Mouse (Mus musculus) stomach, adult 2 months (tissue): Measurements from ENCODE around the gene Rmi1. TPM values are rescaled to one million over a fixed set of nuclear protein-coding genes. Genes with fewer than 3 reads are reported as not detected.

Experiments
- polyA plus RNA-seq: library from polyadenylated mRNA; depleted of rRNA; stranded (reverse); fragments of >200 nt; gene quantifications from 2 replicates; pipeline ENCODE4 v1.2.3, GENCODE M21; 2012; rRNA removed

Gene Rmi1
- 2.0 and 2.2 TPM in 2 replicates for polyA plus RNA-seq

GRCm38 (mm10) chr13:58402003-58402743 is at the start of gene Rmi1:
Gene Rmi1 (plus strand): TSS chr13:58402248.

GRCm38 (mm10) chr13:58358629-58359303 is 43.3 kb upstream of the Rmi1 start, which contains the start of gene Kif27:
Gene Kif27 (minus strand): TSS chr13:58359122.

GRCm38 (mm10) chr13:58384779-58385546 is 17.1 kb upstream of the Rmi1 start, which contains the start of gene 2210016F16Rik:
Gene 2210016F16Rik (minus strand): TSS chr13:58385225.

GRCm38 (mm10) chr13:58403243-58403642 is 1.2 kb downstream of the Rmi1 start, which contains the start of gene Hnrnpk:
Gene Hnrnpk (minus strand): TSS chr13:58403343.

Other genes starting within 250 kb of the Rmi1 start
- 4.0 and 5.5 TPM in 2 replicates for gene Idnk, start 244.6 kb upstream of the Rmi1 start, polyA plus RNA-seq
- 65.7 and 70.9 TPM in 2 replicates for gene Ubqln1, start 186.6 kb upstream of the Rmi1 start, polyA plus RNA-seq
- 2.0 and 2.1 TPM in 2 replicates for gene Gkap1, start 126.5 kb upstream of the Rmi1 start, polyA plus RNA-seq
- 0.01 TPM in 1 of 2 replicates, not detected in the other for gene Kif27, start 43.1 kb upstream of the Rmi1 start, polyA plus RNA-seq
- gene 2210016F16Rik, start 17.0 kb upstream of the Rmi1 start, polyA plus RNA-seq: 13.5 and 32.0 TPM in 2 replicates
- 58.0 and 69.0 TPM in 2 replicates for gene Hnrnpk, start 1.1 kb downstream of the Rmi1 start, polyA plus RNA-seq
- gene Slc28a3, start 208.6 kb downstream of the Rmi1 start, polyA plus RNA-seq: 1.2 and 1.3 TPM in 2 replicates